Mouse (Mus musculus): ENCODE data around the gene Ddx54. TPM values are rescaled to one million over a fixed set of nuclear protein-coding genes. Genes with fewer than 3 reads are reported as not detected.

Gene Ddx54
- polyA plus RNA-seq, 1 experiment from 2014 or later = 62.2 TPM

GRCm38 (mm10) chr5:120643365-120644085 is 31.0 kb downstream of the Ddx54 start:
- Histone ChIP-seq H3K27ac (no peak overlapping the region), H3K36me3 (no peaks in the 10 kb centered on the region), H3K4me1 (replicated peaks) (peaks cover 2% of the 10 kb centered on the region), H3K9me3 (no peaks in the 10 kb centered on the region), H3K27me3 (ENCODE audit: insufficient read depth, poor library complexity, severe bottlenecking) (peaks cover 25% of the 10 kb centered on the region), H3K4me3 (no peak overlapping the region)
- WGBS = 81% methylated on average over 14 of the region's 14 CpGs
- no peak for DNase-seq (ENCODE audit: low spot score)

DNA sequence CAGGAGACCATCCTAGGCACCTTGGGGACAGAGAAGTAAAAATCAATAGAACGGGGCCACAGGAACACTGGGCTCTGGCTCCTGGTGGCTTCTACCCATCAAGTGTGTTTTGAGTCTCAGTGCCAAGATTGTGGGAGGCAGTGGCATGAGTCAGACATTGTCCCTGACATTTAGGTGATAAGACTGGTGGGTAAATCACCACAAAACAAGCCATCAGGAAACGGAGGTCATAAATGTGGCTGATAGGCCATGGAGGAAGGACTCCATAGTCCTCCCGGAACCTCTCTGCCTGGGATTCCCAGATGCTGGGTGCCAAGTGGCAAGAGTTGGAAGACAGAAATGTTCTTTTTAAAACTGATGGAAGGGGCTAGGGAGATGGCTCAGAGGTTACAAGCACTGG is 31.7 kb downstream of the Ddx54 start:
- 87% methylated on average over 3 of the region's 3 CpGs for WGBS
- Histone ChIP-seq H3K27ac (no peak overlapping the region), H3K4me1 (replicated peaks) (peaks cover 9% of the 10 kb centered on the region), H3K36me3 (no peaks in the 10 kb centered on the region), H3K4me3 (no peak overlapping the region), H3K27me3 (ENCODE audit: insufficient read depth, poor library complexity, severe bottlenecking) (peaks cover 32% of the 10 kb centered on the region), H3K9me3 (no peaks in the 10 kb centered on the region)
- no peak for DNase-seq (ENCODE audit: low spot score)

DNA sequence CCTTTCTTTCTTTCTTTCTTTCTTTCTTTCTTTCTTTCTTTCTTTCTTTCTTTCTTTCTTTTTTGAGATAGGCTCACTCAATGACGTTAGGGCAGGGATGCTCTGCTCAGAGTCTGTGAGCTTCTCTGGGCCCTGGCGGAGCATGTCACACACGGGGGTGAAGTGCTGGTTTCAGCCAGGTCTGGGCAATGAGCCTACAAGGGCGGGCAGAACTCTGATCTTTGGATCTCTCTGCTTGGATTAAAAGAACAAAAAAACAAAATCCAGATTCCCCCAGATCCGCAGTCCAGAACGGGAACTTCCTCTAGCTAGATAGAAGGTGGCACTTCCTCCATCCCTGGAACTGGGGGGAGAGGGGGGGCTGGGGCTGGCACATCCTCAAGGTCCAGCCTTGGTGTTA is 33.3 kb downstream of the Ddx54 start:
- no peak for DNase-seq (ENCODE audit: low spot score)
- H3K27me3 ChIP-seq (ENCODE audit: insufficient read depth, poor library complexity, severe bottlenecking) = peaks cover 48% of the 10 kb centered on the region
- H3K9me3 ChIP-seq = no peaks in the 10 kb centered on the region
- no peak overlapping the region for H3K27ac ChIP-seq
- no peak overlapping the region for H3K4me3 ChIP-seq
- peaks cover 14% of the 10 kb centered on the region for H3K4me1 ChIP-seq (replicated peaks)
- WGBS = 68% methylated on average over 6 of the region's 6 CpGs
- no peaks in the 10 kb centered on the region for H3K36me3 ChIP-seq

DNA sequence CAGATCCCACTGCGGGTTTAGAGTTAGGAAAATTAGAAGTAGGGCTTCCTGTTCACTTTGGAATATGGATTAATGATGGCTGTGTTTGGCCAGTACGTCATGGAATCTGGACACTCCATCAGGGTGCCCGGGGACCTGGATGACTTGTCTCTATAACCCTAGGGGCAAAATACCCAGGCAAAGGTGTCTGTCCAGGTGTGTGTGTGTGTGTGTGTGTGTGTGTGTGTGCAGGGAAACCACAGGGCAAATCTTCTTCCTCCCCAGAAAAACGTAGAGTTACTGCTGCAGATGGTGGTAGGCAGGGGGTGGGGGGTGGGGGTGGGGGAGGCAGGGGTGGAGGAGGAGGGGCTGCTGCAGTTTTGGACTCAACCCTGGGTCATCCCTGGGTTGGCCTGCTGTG is 34.8 kb downstream of the Ddx54 start:
- Histone ChIP-seq H3K4me1 (replicated peaks) (peaks cover 17% of the 10 kb centered on the region), H3K36me3 (no peaks in the 10 kb centered on the region), H3K27ac (no peak overlapping the region), H3K27me3 (ENCODE audit: insufficient read depth, poor library complexity, severe bottlenecking) (peaks cover 60% of the 10 kb centered on the region), H3K9me3 (no peaks in the 10 kb centered on the region), H3K4me3 (no peak overlapping the region)
- WGBS = 86% methylated on average over 3 of the region's 4 CpGs
- DNase-seq (ENCODE audit: low spot score) = no peak

GRCm38 (mm10) chr5:120647814-120648491 is 35.4 kb downstream of the Ddx54 start:
- peaks cover 63% of the 10 kb centered on the region for H3K27me3 ChIP-seq (ENCODE audit: insufficient read depth, poor library complexity, severe bottlenecking)
- WGBS = 45% methylated on average over 12 of the region's 12 CpGs
- no peak for DNase-seq (ENCODE audit: low spot score)
- no peaks in the 10 kb centered on the region for H3K36me3 ChIP-seq
- no peak overlapping the region for H3K27ac ChIP-seq
- no peaks in the 10 kb centered on the region for H3K9me3 ChIP-seq
- peaks cover 17% of the 10 kb centered on the region for H3K4me1 ChIP-seq (replicated peaks)
- peak overlapping the region; percentile 42; the same call in 1 of the 2 replicates for H3K4me3 ChIP-seq

- H3K27ac ChIP-seq = no peak within 1 kb of the TSS
- H3K36me3 ChIP-seq = no peaks in the 10 kb centered on the region
- WGBS = 2% methylated on average over 53 of the region's 53 CpGs
- H3K9me3 ChIP-seq = no peaks in the 10 kb centered on the region
- H3K4me3 ChIP-seq = peak within 1 kb of the TSS; percentile 42
- DNase-seq (ENCODE audit: low spot score) = peak; percentile 43
- H3K27me3 ChIP-seq (ENCODE audit: insufficient read depth, poor library complexity, severe bottlenecking) = peaks cover 71% of the 10 kb centered on the region
- H3K4me1 ChIP-seq (replicated peaks) = peaks cover 17% of the 10 kb centered on the region
Measured at GRCm38 (mm10) chr5:120648569-120649373, 36.2 kb downstream of the Ddx54 start, which contains the start of gene Rasal1. Gene Rasal1, plus strand, starts transcription at chr5:120648812.

- WGBS = 6% methylated on average over 21 of the region's 21 CpGs
- H3K9me3 ChIP-seq = no peaks in the 10 kb centered on the region
- no peaks in the 10 kb centered on the region for H3K36me3 ChIP-seq
- peak overlapping the region; percentile 42 for H3K4me3 ChIP-seq
- H3K27me3 ChIP-seq (ENCODE audit: insufficient read depth, poor library complexity, severe bottlenecking) = peaks cover 74% of the 10 kb centered on the region
- no peak for DNase-seq (ENCODE audit: low spot score)
- peaks cover 17% of the 10 kb centered on the region for H3K4me1 ChIP-seq (replicated peaks)
- H3K27ac ChIP-seq = no peak overlapping the region
Measured at GRCm38 (mm10) chr5:120649374-120649933, 36.9 kb downstream of the Ddx54 start.

DNA sequence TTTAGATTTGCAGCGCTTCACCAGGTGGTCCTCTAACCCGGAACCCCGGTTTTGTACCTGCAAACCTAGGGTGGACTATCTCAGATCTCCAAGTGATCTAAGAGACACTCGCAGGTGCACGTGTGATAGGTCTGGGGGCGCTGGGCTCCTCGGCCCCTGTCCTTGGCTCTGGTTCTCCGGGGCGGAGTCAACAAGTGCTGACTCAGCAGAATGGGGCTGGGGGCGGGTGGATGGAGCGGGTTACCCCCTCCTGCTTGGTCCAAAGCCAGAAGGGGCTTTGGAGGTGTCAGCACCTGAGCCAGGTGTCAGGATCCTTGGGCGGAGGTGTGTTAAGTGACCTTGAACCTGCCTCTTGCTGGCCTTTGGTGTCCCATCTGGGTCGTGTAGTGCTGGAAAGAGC is 37.4 kb downstream of the Ddx54 start:
- DNase-seq (ENCODE audit: low spot score) = no peak
- Histone ChIP-seq H3K9me3 (no peaks in the 10 kb centered on the region), H3K27ac (no peak overlapping the region), H3K27me3 (ENCODE audit: insufficient read depth, poor library complexity, severe bottlenecking) (peaks cover 74% of the 10 kb centered on the region), H3K4me1 (replicated peaks) (peaks cover 17% of the 10 kb centered on the region), H3K36me3 (no peaks in the 10 kb centered on the region), H3K4me3 (no peak overlapping the region; the same call in 1 of the 2 replicates)
- 24% methylated on average over 13 of the region's 13 CpGs for WGBS

- 76% methylated on average over 5 of the region's 5 CpGs for WGBS
- Histone ChIP-seq H3K4me1 (replicated peaks) (peaks cover 17% of the 10 kb centered on the region), H3K4me3 (no peak overlapping the region), H3K27ac (no peak overlapping the region), H3K9me3 (no peaks in the 10 kb centered on the region), H3K27me3 (ENCODE audit: insufficient read depth, poor library complexity, severe bottlenecking) (peaks cover 72% of the 10 kb centered on the region), H3K36me3 (no peaks in the 10 kb centered on the region)
- DNase-seq (ENCODE audit: low spot score) = no peak
Measured at GRCm38 (mm10) chr5:120651230-120651629, 38.7 kb downstream of the Ddx54 start.

DNA sequence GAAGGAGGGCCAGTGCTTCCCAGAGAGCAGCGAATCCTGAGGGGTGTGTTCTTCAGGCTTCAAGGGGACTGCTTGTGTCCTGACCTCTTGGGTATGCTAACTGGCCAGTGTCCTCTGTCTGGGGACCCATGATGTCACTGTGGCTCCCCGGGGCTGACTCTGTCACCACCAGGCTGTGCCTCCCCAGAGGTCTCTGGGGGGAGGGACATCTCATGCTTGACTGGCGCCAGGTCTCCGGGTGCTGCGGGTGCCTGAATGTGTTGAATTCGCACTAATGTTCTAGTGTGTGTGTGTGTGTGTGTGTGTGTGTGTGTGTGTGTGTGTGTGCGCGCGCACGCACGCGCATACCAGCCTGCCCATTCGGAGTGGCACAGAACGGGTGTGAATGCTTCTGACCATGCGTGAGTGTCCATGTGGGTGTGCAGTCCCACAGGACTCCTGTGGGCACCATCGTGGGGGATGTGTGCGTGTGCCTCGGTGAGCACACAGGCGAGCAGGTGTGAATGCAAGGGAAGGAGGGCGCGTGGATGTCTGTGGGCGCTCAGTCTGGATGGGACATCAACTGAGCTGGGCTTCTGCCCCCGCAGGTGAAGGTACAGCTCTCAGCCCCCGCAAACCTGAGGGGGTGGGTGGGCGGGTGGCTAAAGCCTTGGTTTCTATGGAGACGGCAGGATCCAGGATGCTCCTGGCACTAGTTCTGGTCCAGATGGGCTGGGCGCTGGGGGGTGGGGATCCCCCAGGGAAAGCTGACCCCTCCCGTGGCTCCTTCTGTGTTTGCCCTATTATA is 40.6 kb downstream of the Ddx54 start:
- Histone ChIP-seq H3K4me3 (no peak overlapping the region), H3K4me1 (replicated peaks) (peaks cover 17% of the 10 kb centered on the region), H3K9me3 (no peaks in the 10 kb centered on the region), H3K36me3 (no peaks in the 10 kb centered on the region), H3K27ac (no peak overlapping the region), H3K27me3 (ENCODE audit: insufficient read depth, poor library complexity, severe bottlenecking) (peaks cover 56% of the 10 kb centered on the region)
- 81% methylated on average over 28 of the region's 28 CpGs for WGBS
- no peak for DNase-seq (ENCODE audit: low spot score)

GRCm38 (mm10) chr5:120653873-120654272 is 41.3 kb downstream of the Ddx54 start:
- Histone ChIP-seq H3K27ac (no peak overlapping the region), H3K9me3 (no peaks in the 10 kb centered on the region)

DNA sequence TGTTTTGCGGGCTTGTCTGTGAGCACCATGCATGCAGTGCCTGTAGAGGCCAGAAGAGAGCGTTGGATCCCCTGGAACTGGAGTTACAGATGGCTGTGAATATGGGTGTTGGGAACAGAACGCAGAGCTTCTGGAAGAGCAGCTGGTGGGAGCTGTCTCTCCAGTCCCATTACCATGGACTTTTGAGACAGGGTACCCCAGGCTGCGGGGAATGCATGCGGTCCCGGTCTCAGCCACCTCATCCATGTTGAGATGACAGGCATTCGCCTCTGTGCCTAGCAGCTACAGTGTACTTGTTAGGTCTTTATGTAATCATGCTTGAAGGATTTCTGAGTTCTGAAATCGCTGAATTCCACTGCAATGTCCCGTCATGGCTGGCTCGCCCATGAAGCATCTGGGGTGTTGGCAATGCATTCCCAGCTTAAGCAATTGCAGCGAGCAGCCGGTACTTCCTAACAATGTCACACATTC is 43.8 kb downstream of the Ddx54 start:
- 87% methylated on average over 12 of the region's 12 CpGs for WGBS
- DNase-seq (ENCODE audit: low spot score) = no peak
- H3K4me1 ChIP-seq (replicated peaks) = peaks cover 4% of the 10 kb centered on the region; the same call in 1 of the 2 replicates
- no peak overlapping the region for H3K4me3 ChIP-seq
- no peaks in the 10 kb centered on the region for H3K9me3 ChIP-seq
- H3K27me3 ChIP-seq (ENCODE audit: insufficient read depth, poor library complexity, severe bottlenecking) = peaks cover 26% of the 10 kb centered on the region
- no peaks in the 10 kb centered on the region for H3K36me3 ChIP-seq
- no peak overlapping the region for H3K27ac ChIP-seq

More at GRCm38 (mm10) chr5:120653873-120654272, 41.3 kb downstream of the Ddx54 start:
- peaks cover 51% of the 10 kb centered on the region for H3K27me3 ChIP-seq (ENCODE audit: insufficient read depth, poor library complexity, severe bottlenecking)
- 88% methylated on average over 2 of the region's 2 CpGs for WGBS
- peaks cover 12% of the 10 kb centered on the region for H3K4me1 ChIP-seq (replicated peaks)
- no peak for DNase-seq (ENCODE audit: low spot score)
- H3K36me3 ChIP-seq = no peaks in the 10 kb centered on the region
- no peak overlapping the region for H3K4me3 ChIP-seq
